Mouse (Mus musculus) lung, embryonic 16.5 days (tissue): ENCODE data around the gene Pdia6. TPM values are rescaled to one million over a fixed set of nuclear protein-coding genes. Genes with fewer than 3 reads are reported as not detected.

Experiments used
- ATAC-seq: fragments of 200-750 bp; cut with Nextera tagmentation; 2 replicates; pipeline ENCODE4 v1.8.0; 2017; ENCODE audit warnings: low read depth, mild to moderate bottlenecking, moderate library complexity
- H3K27ac ChIP-seq: fragments of 300-500 bp; sonication (generic); 2 replicates; pipeline ENCODE4 v1.5.1; 2014; ENCODE audit warnings: mild to moderate bottlenecking, control low read depth, low read length
- H3K27me3 ChIP-seq: fragments of 300-500 bp; sonication (generic); 2 replicates; pipeline ENCODE4 v1.6.1; 2014; ENCODE audit warnings: low read depth, low read length, mixed read lengths; ENCODE audit not compliant: control insufficient read depth, insufficient read depth
- H3K36me3 ChIP-seq: fragments of 300-500 bp; sonication (generic); 2 replicates; pipeline ENCODE4 v1.6.1; 2014; ENCODE audit warnings: low read length; ENCODE audit not compliant: control insufficient read depth, insufficient read depth
- H3K4me1 ChIP-seq: fragments of 300-500 bp; sonication (generic); replicated peaks from 2 replicates; pipeline ENCODE4 v1.6.1; 2014; ENCODE audit warnings: low read length, mixed read lengths; ENCODE audit not compliant: control insufficient read depth, insufficient read depth
- H3K4me2 ChIP-seq: fragments of 300-500 bp; sonication (generic); 2 replicates; pipeline ENCODE4 v1.6.1; 2014; ENCODE audit warnings: low read depth, low read length, control low read depth
- H3K4me3 ChIP-seq: fragments of 300-500 bp; sonication (generic); 2 replicates; pipeline ENCODE4 v1.5.1; 2014; ENCODE audit warnings: mild to moderate bottlenecking, low read length, control low read depth
- H3K9ac ChIP-seq: fragments of 300-500 bp; sonication (generic); 2 replicates; pipeline ENCODE4 v1.6.1; 2014; ENCODE audit warnings: low read length, control low read depth
- H3K9me3 ChIP-seq: fragments of 300-500 bp; sonication (generic); 2 replicates; pipeline ENCODE4 v1.6.1; 2016; ENCODE audit warnings: low read length; ENCODE audit not compliant: control insufficient read depth
- WGBS: fragments of 180-500 bp; shearing (Covaris S2); extraction: QIAGEN DNeasy Blood & Tissue Kit; methylation state at CpG from one replicate; pipeline ENCODE4 v1.1.7; 2014; 5-methylcytosine and 5-hydroxymethylcytosine counted together
- polyA plus RNA-seq: library from polyadenylated mRNA; unstranded; fragments of >200 nt; fragmentation: Nextera tagmentation; extraction: Ambion mirVana; gene quantifications from 2 replicates; pipeline ENCODE4 v1.2.1, GENCODE M21; 2015

The Pdia6 gene
- polyA plus RNA-seq, 1 experiment from 2014 or later, result 720 TPM

GRCm38 (mm10) chr12:17316096-17316495 is 49.8 kb downstream of the Pdia6 start:
- Histone ChIP-seq H3K36me3 (no peaks in the 10 kb centered on the region), H3K4me1 (peaks cover 8% of the 10 kb centered on the region; the same call in 1 of the 2 replicates), H3K4me2 (no peak overlapping the region), H3K27ac (peak overlapping the region; percentile 79), H3K9me3 (no peaks in the 10 kb centered on the region), H3K9ac (no peak overlapping the region), H3K27me3 (no peaks in the 10 kb centered on the region), H3K4me3 (no peak overlapping the region)
- ATAC-seq, result peak; percentile 89
- WGBS, result 68% methylated on average over 5 of the region's 5 CpGs

GRCm38 (mm10) chr12:17317970-17318369 is 51.6 kb downstream of the Pdia6 start:
- no peak for ATAC-seq
- peak overlapping the region; percentile 18 for H3K27ac ChIP-seq
- H3K27me3 ChIP-seq, result no peaks in the 10 kb centered on the region
- WGBS, result 30% methylated on average over 4 of the region's 4 CpGs
- no peaks in the 10 kb centered on the region for H3K36me3 ChIP-seq
- peaks cover 8% of the 10 kb centered on the region; the same call in 1 of the 2 replicates for H3K4me1 ChIP-seq
- H3K4me2 ChIP-seq, result no peak overlapping the region
- H3K9me3 ChIP-seq, result no peaks in the 10 kb centered on the region
- no peak overlapping the region for H3K9ac ChIP-seq
- H3K4me3 ChIP-seq, result no peak overlapping the region

- WGBS, result 48% methylated on average over 3 of the region's 3 CpGs
- ATAC-seq, result peak; percentile 76
Observed at GRCm38 (mm10) chr12:17318453-17318852, 52.1 kb downstream of the Pdia6 start.

GRCm38 (mm10) chr12:17324549-17325470 is 58.5 kb downstream of the Pdia6 start:
- peak overlapping the region; percentile 62 for H3K9ac ChIP-seq
- peak; percentile 57 for ATAC-seq
- no peaks in the 10 kb centered on the region; the same call in 1 of the 2 replicates for H3K4me1 ChIP-seq
- H3K27ac ChIP-seq, result no peak overlapping the region
- 3% methylated on average over 49 of the region's 51 CpGs for WGBS
- peak overlapping the region; percentile 51 for H3K4me3 ChIP-seq
- H3K4me2 ChIP-seq, result peak overlapping the region; percentile 79
- H3K36me3 ChIP-seq, result no peaks in the 10 kb centered on the region
- H3K27me3 ChIP-seq, result peaks cover 23% of the 10 kb centered on the region
- no peaks in the 10 kb centered on the region for H3K9me3 ChIP-seq

More at GRCm38 (mm10) chr12:17318453-17318852, 52.1 kb downstream of the Pdia6 start:
- H3K4me1 ChIP-seq, result peaks cover 8% of the 10 kb centered on the region; the same call in 1 of the 2 replicates
- no peak overlapping the region for H3K9ac ChIP-seq
- H3K4me3 ChIP-seq, result no peak overlapping the region
- H3K27me3 ChIP-seq, result peaks cover 3% of the 10 kb centered on the region
- no peaks in the 10 kb centered on the region for H3K9me3 ChIP-seq
- H3K4me2 ChIP-seq, result no peak overlapping the region
- peak overlapping the region; percentile 55 for H3K27ac ChIP-seq
- H3K36me3 ChIP-seq, result no peaks in the 10 kb centered on the region

- WGBS, result 54% methylated on average over 3 of the region's 3 CpGs
- H3K4me3 ChIP-seq, result no peak within 1 kb of the TSS
- no peak within 1 kb of the TSS for H3K9ac ChIP-seq
- H3K9me3 ChIP-seq, result no peaks in the 10 kb centered on the region
- no peak for ATAC-seq
- no peak within 1 kb of the TSS for H3K27ac ChIP-seq
- H3K36me3 ChIP-seq, result no peaks in the 10 kb centered on the region
- peaks cover 12% of the 10 kb centered on the region for H3K27me3 ChIP-seq
- no peaks in the 10 kb centered on the region; the same call in 1 of the 2 replicates for H3K4me1 ChIP-seq
- no peak within 1 kb of the TSS for H3K4me2 ChIP-seq
Observed at GRCm38 (mm10) chr12:17329259-17329658, 62.9 kb downstream of the Pdia6 start, which contains the start of gene Atp6v1c2. Gene Atp6v1c2, minus strand, starts transcription at chr12:17329359.

- no peak overlapping the region for H3K4me3 ChIP-seq
- H3K4me1 ChIP-seq, result no peaks in the 10 kb centered on the region
- H3K27ac ChIP-seq, result no peak overlapping the region
- no peaks in the 10 kb centered on the region for H3K9me3 ChIP-seq
- no peak for ATAC-seq
- no peaks in the 10 kb centered on the region for H3K27me3 ChIP-seq
- no peak overlapping the region for H3K4me2 ChIP-seq
- H3K36me3 ChIP-seq, result no peaks in the 10 kb centered on the region
- no peak overlapping the region for H3K9ac ChIP-seq
- WGBS, result 12% methylated on average over 1 of the region's 1 CpGs
Observed at GRCm38 (mm10) chr12:17333459-17333858, 67.1 kb downstream of the Pdia6 start.

Other genes with a start within 250 kb of the Pdia6 start
- 0.29 and 0.40 TPM in 2 replicates for gene Kcnf1, start 89.7 kb upstream of the Pdia6 start, polyA plus RNA-seq
- gene Atp6v1c2, start 62.8 kb downstream of the Pdia6 start, polyA plus RNA-seq, result 6.1 and 8.0 TPM in 2 replicates
- 20.8 TPM in 2 replicates for gene Nol10, start 81.9 kb downstream of the Pdia6 start, polyA plus RNA-seq